1 mouse cellular context compared by ENCODE assay signal in genomic region chr9:64178974-64179646, GRCm38 (mm10).
TF ChIP-seq lines count a peak whose summit lies in the region.

Gene Snapc5 (plus strand): TSS chr9:64179274.

TF ChIP-seq in CH12.LX, 34 proteins besides CTCF, POLR2A, EP300 and RAD21 (continued from another document):
- TF ChIP-seq TCF12 (IDR thresholded peaks at IDR 0.05; ENCODE audit: low read depth, low read length) (0 out of 2 replicates have a peak, but pooled peaks have one; percentile 35), USF1 (IDR thresholded peaks at IDR 0.05; ENCODE audit: low read depth, low read length) (no peak), SIN3A (IDR thresholded peaks at IDR 0.05; ENCODE audit: low read length) (peak; percentile 86), ETS1 (conservative IDR thresholded peaks at IDR 0.05; ENCODE audit: low read depth, low read length) (peak; percentile 18; the same call in 1 of the 2 replicates), CHD2 (IDR thresholded peaks at IDR 0.05; ENCODE audit: low read length) (peak; percentile 83), MAX (IDR thresholded peaks at IDR 0.05; ENCODE audit: low read length) (no peak), POLR2AphosphoS2 (IDR thresholded peaks at IDR 0.05; ENCODE audit: low read depth, low read length) (peak; percentile 100), MEF2A (IDR thresholded peaks at IDR 0.05; ENCODE audit: borderline replicate concordance, low read depth, low read length) (peak; percentile 35; the same call in 1 of the 2 replicates), JUND (conservative IDR thresholded peaks at IDR 0.05; ENCODE audit: low read depth, low read length) (peak; percentile 49; the same call in 1 of the 2 replicates), ELF1 (IDR thresholded peaks at IDR 0.05; ENCODE audit: low read depth, low read length) (peak; percentile 91), CHD1 (IDR thresholded peaks at IDR 0.05; ENCODE audit: low read depth, low read length) (no peak), HCFC1 (IDR thresholded peaks at IDR 0.05; ENCODE audit: low read depth, low read length) (peak; percentile 84), SMC3 (IDR thresholded peaks at IDR 0.05; ENCODE audit: low read depth, low read length) (peak; percentile 42), TBP (conservative IDR thresholded peaks at IDR 0.05; ENCODE audit: low read depth, low read length) (no peak), RCOR1 (conservative IDR thresholded peaks at IDR 0.05; ENCODE audit: low read depth, low read length) (peak; percentile 23; the same call in 1 of the 2 replicates), IRF4 (IDR thresholded peaks at IDR 0.05; ENCODE audit: low read depth, low read length) (0 out of 2 replicates have a peak, but pooled peaks have one; percentile 15), ZNF384 (IDR thresholded peaks at IDR 0.05; ENCODE audit: low read depth, low read length) (no peak), ZKSCAN1 (IDR thresholded peaks at IDR 0.05; ENCODE audit: borderline replicate concordance, low read depth, low read length) (no peak), BHLHE40 (IDR thresholded peaks at IDR 0.05; ENCODE audit: low read depth, low read length) (0 out of 2 replicates have a peak, but pooled peaks have one; percentile 27), ZC3H11A (IDR thresholded peaks at IDR 0.05; ENCODE audit: low read depth, low read length) (no peak), MYC (IDR thresholded peaks at IDR 0.05; ENCODE audit: low read depth, low read length) (peak; percentile 71; the same call in 1 of the 2 replicates), MAFK (IDR thresholded peaks at IDR 0.05; ENCODE audit: insufficient replicate concordance, low read length) (0 out of 2 replicates have a peak, but pooled peaks have one; percentile 8), GABPA (IDR thresholded peaks at IDR 0.05; ENCODE audit: insufficient replicate concordance, low read depth, low read length) (no peak)
